Mouse (Mus musculus) CH12.LX (cell line): Measurements from ENCODE around the gene Gfm2. TPM values are rescaled to one million over a fixed set of nuclear protein-coding genes. Genes with fewer than 3 reads are reported as not detected.

Experiments used
- DNase-seq: peaks from one replicate; pipeline ENCODE4 v3.0.0-alpha.2; 2013; ENCODE audit errors: extremely low read depth
- H3K27ac ChIP-seq: 2 replicates; pipeline ENCODE4 v1.5.1; 2012; ENCODE audit warnings: low read depth, mild to moderate bottlenecking, control low read depth, moderate library complexity; ENCODE audit not compliant: insufficient read depth
- H3K27me3 ChIP-seq: replicated peaks from 2 replicates; pipeline ENCODE3; 2012; ENCODE audit warnings: inconsistent platforms
- H3K36me3 ChIP-seq, 2 experiments: replicated peaks in 1 of 2; 2 replicates each; pipeline versions ENCODE3 to v1.6.1; 2012; ENCODE audit warnings: inconsistent platforms in 1 of 2, low read length in 1 of 2, mild to moderate bottlenecking in 1 of 2, mixed read lengths in 1 of 2, moderate library complexity in 1 of 2; ENCODE audit not compliant: control insufficient read depth in 1 of 2, insufficient read depth in 1 of 2
- H3K4me1 ChIP-seq, 2 experiments: 2 replicates each; pipeline ENCODE4 v1.6.1; 2012; ENCODE audit warnings: inconsistent platforms in 1 of 2, moderate library complexity in 1 of 2; ENCODE audit not compliant: insufficient read depth in 2 of 2, control insufficient read depth in 1 of 2
- H3K4me2 ChIP-seq: 2 replicates; pipeline ENCODE4 v1.6.1; 2012; ENCODE audit warnings: low read depth, mild to moderate bottlenecking, control low read depth; ENCODE audit not compliant: poor library complexity, insufficient read depth, severe bottlenecking
- H3K4me3 ChIP-seq, 3 experiments: fragments of 150-350 bp in 1 of 3; sonication (generic) in 1 of 3; replicated peaks in 1 of 3; 2 replicates each; pipeline versions ENCODE3 to v1.5.1; 2011 to 2012; ENCODE audit warnings: low read depth in 2 of 3, low read length in 2 of 3, mild to moderate bottlenecking in 2 of 3, moderate library complexity in 2 of 3, control low read depth in 1 of 3, improper control_type of control experiment in 1 of 3, inconsistent platforms in 1 of 3, mixed read lengths in 1 of 3; ENCODE audit not compliant: poor library complexity in 1 of 3
- H3K79me2 ChIP-seq: replicated peaks from 2 replicates; pipeline ENCODE4 v1.6.1; 2012; ENCODE audit warnings: mild to moderate bottlenecking, moderate library complexity; ENCODE audit not compliant: control insufficient read depth, poor library complexity, insufficient read depth, severe bottlenecking; ENCODE audit errors: extremely low read depth
- H3K9ac ChIP-seq: 2 replicates; pipeline ENCODE4 v1.6.1; 2012; ENCODE audit warnings: low read depth, mild to moderate bottlenecking, control low read depth, moderate library complexity; ENCODE audit not compliant: insufficient read depth
- H3K9me3 ChIP-seq: replicated peaks from 2 replicates; pipeline ENCODE3; 2012; ENCODE audit warnings: low read length, inconsistent platforms, mixed read lengths
- CHD1 ChIP-seq: IDR thresholded peaks from 2 replicates; pipeline ENCODE4 v1.6.1; 2012; ENCODE audit warnings: low read depth, low read length, improper control_type of control experiment, inconsistent platforms
- CTCF ChIP-seq, 2 experiments: IDR thresholded peaks in 1 of 2; conservative IDR thresholded peaks in 1 of 2; 2 replicates each; pipeline ENCODE4 v1.5.1; 2011 to 2012; ENCODE audit warnings: low read depth in 2 of 2, low read length in 2 of 2, improper control_type of control experiment in 1 of 2, inconsistent platforms in 1 of 2, mild to moderate bottlenecking in 1 of 2, moderate library complexity in 1 of 2
- ELF1 ChIP-seq: IDR thresholded peaks from 2 replicates; pipeline ENCODE4 v1.6.1; 2014; ENCODE audit warnings: low read depth, mild to moderate bottlenecking, inconsistent platforms, low read length, improper control_type of control experiment
- HCFC1 ChIP-seq: IDR thresholded peaks from 2 replicates; pipeline ENCODE4 v1.6.1; 2012; ENCODE audit warnings: low read depth, mild to moderate bottlenecking, inconsistent platforms, low read length, improper control_type of control experiment
- KAT2A ChIP-seq: IDR thresholded peaks from 2 replicates; pipeline ENCODE4 v1.6.1; 2012; ENCODE audit warnings: low read length, improper control_type of control experiment, inconsistent platforms; ENCODE audit not compliant: insufficient replicate concordance
- MAFK ChIP-seq: IDR thresholded peaks from 2 replicates; pipeline ENCODE4 v1.6.1; 2011; ENCODE audit warnings: low read length, improper control_type of control experiment; ENCODE audit not compliant: insufficient replicate concordance
- MXI1 ChIP-seq: IDR thresholded peaks from 2 replicates; pipeline ENCODE4 v1.6.1; 2011; ENCODE audit warnings: mild to moderate bottlenecking, low read depth, low read length, improper control_type of control experiment
- MYC ChIP-seq: IDR thresholded peaks from 2 replicates; pipeline ENCODE4 v1.6.1; 2011; ENCODE audit warnings: low read depth, mild to moderate bottlenecking, improper control_type of control experiment, low read length
- POLR2A ChIP-seq: IDR thresholded peaks from 2 replicates; pipeline ENCODE4 v1.6.1; 2011; ENCODE audit warnings: low read depth, mild to moderate bottlenecking, improper control_type of control experiment, low read length
- POLR2AphosphoS2 ChIP-seq: IDR thresholded peaks from 2 replicates; pipeline ENCODE4 v1.6.1; 2011; ENCODE audit warnings: low read depth, low read length, improper control_type of control experiment
- RAD21 ChIP-seq: IDR thresholded peaks from 2 replicates; pipeline ENCODE4 v1.6.1; 2011; ENCODE audit warnings: low read depth, mild to moderate bottlenecking, low read length, improper control_type of control experiment, moderate library complexity
- RCOR1 ChIP-seq: conservative IDR thresholded peaks from 2 replicates; pipeline ENCODE4 v1.6.1; 2012; ENCODE audit warnings: low read depth, mild to moderate bottlenecking, inconsistent platforms, low read length, improper control_type of control experiment
- UBTF ChIP-seq: IDR thresholded peaks from 2 replicates; pipeline ENCODE4 v1.6.1; 2012; ENCODE audit warnings: low read depth, mild to moderate bottlenecking, inconsistent platforms, low read length, improper control_type of control experiment, moderate library complexity
- USF1 ChIP-seq: IDR thresholded peaks from 2 replicates; pipeline ENCODE4 v1.6.1; 2014; ENCODE audit warnings: low read depth, mild to moderate bottlenecking, inconsistent platforms, low read length, improper control_type of control experiment
- USF2 ChIP-seq: conservative IDR thresholded peaks from 2 replicates; pipeline ENCODE4 v1.6.1; 2011; ENCODE audit warnings: low read depth, low read length, improper control_type of control experiment
- ZC3H11A ChIP-seq: IDR thresholded peaks from 2 replicates; pipeline ENCODE4 v1.6.1; 2012; ENCODE audit warnings: low read depth, mild to moderate bottlenecking, inconsistent platforms, low read length, improper control_type of control experiment
- ZKSCAN1 ChIP-seq: IDR thresholded peaks from 2 replicates; pipeline ENCODE4 v1.6.1; 2012; ENCODE audit warnings: low read depth, inconsistent platforms, low read length, improper control_type of control experiment, borderline replicate concordance
- dilution Hi-C: fragments of 300-500 bp; cut with MboI; formaldehyde crosslinking; loops from 2 replicates; pipeline ENCODE4 v1.14.3; 2020; ENCODE audit warnings: low sequenced_read_pairs; ENCODE audit not compliant: extremely low pct_unique_long_range_greater_than_20kb, extremely low pct_ligation_motif_present
- in situ Hi-C: fragments of 300-500 bp; cut with MboI; formaldehyde crosslinking; loops from 3 replicates; pipeline ENCODE4 v1.14.3; 2019; ENCODE audit warnings: low sequenced_read_pairs, low pct_ligation_motif_present, low pct_unique_long_range_greater_than_20kb, mixed read lengths
- polyA plus RNA-seq: library from polyadenylated mRNA; unstranded; fragments of >175 nt; gene quantifications from 2 replicates; pipeline ENCODE4 v1.2.1, GENCODE M21; 2012; ENCODE audit warnings: low read depth; ENCODE audit not compliant: insufficient read length
- total RNA-seq, 2 experiments: library from RNA; depleted of rRNA; stranded (reverse); fragments of 300-350 nt in 1 of 2; fragments of >200 nt in 1 of 2; gene quantifications; 2 replicates each; pipeline ENCODE4 v1.2.3; 2012 to 2014

Gfm2 gene
- total and polyA plus RNA-seq, 3 experiments = 35.5 to 38.0 (median 37.4) TPM

- no peaks in the 10 kb centered on the region for H3K79me2 ChIP-seq
- no peak for TF ChIP-seq CHD1
- TF ChIP-seq KAT2A = no peak
- no peak for TF ChIP-seq RAD21
- no peak for TF ChIP-seq RCOR1
- TF ChIP-seq ZKSCAN1 = no peak
- no peak for TF ChIP-seq POLR2A
- no peak for TF ChIP-seq UBTF
- no peak for TF ChIP-seq MAFK
- TF ChIP-seq, all 38 proteins: peak for 0
- H3K9me3 ChIP-seq = no peaks in the 10 kb centered on the region
- H3K4me2 ChIP-seq = no peak overlapping the region
- DNase-seq = no peak
- H3K4me1 ChIP-seq = peaks cover 3 to 18% of the 10 kb centered on the region in 2 experiments
- no peak overlapping the region for H3K4me3 ChIP-seq
- H3K36me3 ChIP-seq = peaks cover 32 to 79% of the 10 kb centered on the region in 2 experiments
- no peak overlapping the region for H3K9ac ChIP-seq
- dilution Hi-C loops (no loop called here), in situ Hi-C loops (no loop called here)
- no peak overlapping the region for H3K27ac ChIP-seq
- H3K27me3 ChIP-seq = no peaks in the 10 kb centered on the region
Measured at GRCm38 (mm10) chr13:97182821-97183220, 45.1 kb downstream of the Gfm2 start.

GRCm38 (mm10) chr13:97184168-97184567, 46.4 kb downstream of the Gfm2 start:
- no peak overlapping the region for H3K27ac ChIP-seq
- H3K27me3 ChIP-seq = no peaks in the 10 kb centered on the region
- peaks cover 3 to 27% of the 10 kb centered on the region in 2 experiments for H3K4me1 ChIP-seq
- H3K36me3 ChIP-seq = peaks cover 25 to 70% of the 10 kb centered on the region in 2 experiments
- in situ Hi-C loops = no loop called here
- DNase-seq = no peak
- no peaks in the 10 kb centered on the region for H3K9me3 ChIP-seq
- no peak overlapping the region for H3K4me2 ChIP-seq
- H3K4me3 ChIP-seq = no peak overlapping the region
- dilution Hi-C loops = no loop called here
- H3K9ac ChIP-seq = no peak overlapping the region
- H3K79me2 ChIP-seq = no peaks in the 10 kb centered on the region
- TF ChIP-seq MXI1 (no peak), CHD1 (no peak), USF1 (no peak), ZC3H11A (no peak), ELF1 (no peak), MAFK (no peak), HCFC1 (no peak), CTCF (conservative IDR thresholded peaks at IDR 0.05 in 1 of 2, IDR thresholded peaks at IDR 0.05 in 1 of 2; ENCODE audit: low read depth in 2 of 2, low read length in 2 of 2) (no peak), POLR2AphosphoS2 (no peak), MYC (no peak), USF2 (no peak)
